Mouse (Mus musculus): ENCODE data around the gene Mrap.

DNA sequence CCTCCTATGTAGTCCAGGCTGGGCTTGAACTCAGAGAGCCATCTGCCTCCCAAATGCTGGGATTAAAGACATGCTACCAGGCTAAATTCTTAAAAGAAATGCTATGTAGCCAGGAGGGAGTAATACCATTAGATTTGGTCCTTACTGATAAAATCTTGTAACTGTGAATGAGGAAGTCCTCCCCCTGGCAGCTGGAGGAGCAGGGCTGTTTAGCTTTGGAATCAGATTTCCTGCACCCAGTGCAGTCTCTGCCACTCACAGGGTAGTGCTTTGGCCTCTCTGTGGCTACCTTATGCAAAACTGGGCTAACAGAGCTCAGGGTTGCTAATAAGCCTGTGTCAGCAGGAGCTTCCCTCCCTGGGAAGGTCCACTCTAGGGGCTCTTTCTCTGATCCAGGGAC, 56.7 kb downstream of the Mrap start:
- TF ChIP-seq CHD2 (IDR thresholded peaks at IDR 0.05; ENCODE audit: low read depth, low read length) (no peak), MAFK (IDR thresholded peaks at IDR 0.05; ENCODE audit: insufficient read depth, low read depth, low read length) (no peak), ZC3H11A (IDR thresholded peaks at IDR 0.05; ENCODE audit: borderline replicate concordance, low read depth, low read length) (no peak), HCFC1 (IDR thresholded peaks at IDR 0.05; ENCODE audit: borderline replicate concordance, insufficient read depth, low read length) (no peak), ZNF384 (IDR thresholded peaks at IDR 0.05; ENCODE audit: low read depth, low read length) (no peak)
